8 mouse cellular contexts compared by ENCODE assay signal in genomic region chr13:74062378-74063128, GRCm38 (mm10). TPM values are rescaled to one million over a fixed set of nuclear protein-coding genes. Genes with fewer than 3 reads are reported as not detected.
DNase-seq lines count a peak whose midpoint lies in the region; ATAC-seq and TF ChIP-seq lines count a peak whose summit lies in the region.

No protein-coding gene starts in this region.

- TF ChIP-seq POLR2A in olfactory bulb, adult 2 months (IDR thresholded peaks at IDR 0.05; ENCODE audit: insufficient read depth, low read depth, low read length), result no peak

- DNase-seq in lung, postnatal 0 days (ENCODE audit: low spot score), result no peak
- no peak for DNase-seq in lung, postnatal 25 days (ENCODE audit: low spot score)
- peak; percentile 45 for DNase-seq in fat pad, adult 2 months (ENCODE audit: extremely low read depth, low read depth, low spot score)
- no peak for DNase-seq in limb, embryonic 10.5 days (ENCODE audit: low spot score)
- DNase-seq in adrenal gland, postnatal 36 days, result no peak
- DNase-seq in testis, postnatal 14 days (ENCODE audit: low spot score), result no peak
- DNase-seq in MN1 (ENCODE audit: low spot score), result no peak

- H3K4me2 ChIP-seq in lung, postnatal 0 days (replicated peaks; ENCODE audit: low read depth, low read length), result peak overlapping the region; percentile 54

- no peaks in the 10 kb centered on the region for H3K9me3 ChIP-seq in lung, postnatal 0 days (ENCODE audit: low read length)
- H3K9me3 ChIP-seq in limb, embryonic 10.5 days (replicated peaks), result no peaks in the 10 kb centered on the region

- H3K27me3 ChIP-seq in lung, postnatal 0 days (replicated peaks; ENCODE audit: insufficient read depth, low read length), result no peaks in the 10 kb centered on the region
- H3K27me3 ChIP-seq in limb, embryonic 10.5 days (ENCODE audit: low read depth, poor library complexity, severe bottlenecking), result no peaks in the 10 kb centered on the region

- H3K36me3 ChIP-seq in lung, postnatal 0 days (ENCODE audit: insufficient read depth, low read length), result no peaks in the 10 kb centered on the region
- H3K36me3 ChIP-seq in limb, embryonic 10.5 days, result peaks cover 8% of the 10 kb centered on the region

- H3K9ac ChIP-seq in lung, postnatal 0 days (replicated peaks; ENCODE audit: low read depth), result peak overlapping the region; percentile 69

- H3K4me3 ChIP-seq in lung, postnatal 0 days (ENCODE audit: low read depth, low read length), result peak overlapping the region; percentile 93
- H3K4me3 ChIP-seq in limb, embryonic 10.5 days, result peak overlapping the region; percentile 90
- peak overlapping the region; percentile 79 for H3K4me3 ChIP-seq in olfactory bulb, adult 2 months (ENCODE audit: insufficient read depth, low read depth, low read length)

- H3K4me1 ChIP-seq in lung, postnatal 0 days (ENCODE audit: insufficient read depth, low read depth, low read length), result no peaks in the 10 kb centered on the region
- H3K4me1 ChIP-seq in limb, embryonic 10.5 days, result peaks cover 11% of the 10 kb centered on the region
- H3K4me1 ChIP-seq in olfactory bulb, adult 2 months (ENCODE audit: control insufficient read depth, insufficient read depth, low read length), result no peaks in the 10 kb centered on the region

- no peak overlapping the region; the same call in 1 of the 2 replicates for H3K27ac ChIP-seq in lung, postnatal 0 days (ENCODE audit: low read length)
- peak overlapping the region; percentile 98 for H3K27ac ChIP-seq in limb, embryonic 10.5 days
- H3K27ac ChIP-seq in olfactory bulb, adult 2 months (ENCODE audit: insufficient read depth, low read depth, low read length), result no peak overlapping the region

- no peak for TF ChIP-seq CTCF in lung, postnatal 0 days (IDR thresholded peaks at IDR 0.05)
- TF ChIP-seq CTCF in olfactory bulb, adult 2 months (IDR thresholded peaks at IDR 0.05; ENCODE audit: insufficient read depth, low read depth, low read length), result no peak

- TF ChIP-seq EP300 in lung, postnatal 0 days (IDR thresholded peaks at IDR 0.05), result no peak

- 31% methylated on average over 9 of the region's 11 CpGs for WGBS in lung, postnatal 0 days
- WGBS in limb, embryonic 10.5 days, result 25% methylated on average over 11 of the region's 11 CpGs
- 23% methylated on average over 11 of the region's 11 CpGs for WGBS in olfactory bulb, adult 2 months

- ATAC-seq in lung, postnatal 0 days, result no peak

RNA-seq across cellular contexts. Expression of gene Cep72, which starts 0.5 kb away (rescaled TPM):
- 3.9 and 4.4 TPM in 2 replicates for polyA plus RNA-seq in lung, postnatal 0 days (2015; fragmentation: Nextera tagmentation; extraction: Ambion mirVana)
- polyA plus RNA-seq in limb, embryonic 10.5 days (2016; fragmentation: Nextera tagmentation; extraction: Ambion mirVana), result 21.2 and 27.7 TPM in 2 replicates
- polyA plus RNA-seq in olfactory bulb, adult 2 months (2012; ENCODE audit: insufficient read depth, insufficient read length, low replicate concordance, missing spikeins), result not detected in 2 replicates
- total RNA-seq in adrenal gland, postnatal 36 days (2021), result 1 to 10 TPM; 4.1 to 6.5 TPM

RNA-seq across cellular contexts. Expression of gene Tppp, which starts 53.3 kb away (rescaled TPM):
- polyA plus RNA-seq in lung, postnatal 0 days (2015; fragmentation: Nextera tagmentation; extraction: Ambion mirVana), result 3.9 and 5.1 TPM in 2 replicates
- 0.20 and 0.25 TPM in 2 replicates for polyA plus RNA-seq in limb, embryonic 10.5 days (2016; fragmentation: Nextera tagmentation; extraction: Ambion mirVana)
- polyA plus RNA-seq in olfactory bulb, adult 2 months (2012; ENCODE audit: insufficient read depth, insufficient read length, low replicate concordance, missing spikeins), result 59.6 and 120 TPM in 2 replicates
- 10 to 100 TPM; 10.1 to 14.2 TPM for total RNA-seq in adrenal gland, postnatal 36 days (2021)

RNA-seq across cellular contexts. Expression of gene Slc9a3, which starts 58.7 kb away (rescaled TPM):
- not detected in 2 replicates for polyA plus RNA-seq in lung, postnatal 0 days (2015; fragmentation: Nextera tagmentation; extraction: Ambion mirVana)
- polyA plus RNA-seq in limb, embryonic 10.5 days (2016; fragmentation: Nextera tagmentation; extraction: Ambion mirVana), result not detected in 2 replicates
- polyA plus RNA-seq in olfactory bulb, adult 2 months (2012; ENCODE audit: insufficient read depth, insufficient read length, low replicate concordance, missing spikeins), result not detected in 2 replicates
- total RNA-seq in adrenal gland, postnatal 36 days (2021), result under 1 TPM; 0.10 to 0.20 TPM
